10 mouse cellular contexts compared by ENCODE assay signal in the genomic region with DNA sequence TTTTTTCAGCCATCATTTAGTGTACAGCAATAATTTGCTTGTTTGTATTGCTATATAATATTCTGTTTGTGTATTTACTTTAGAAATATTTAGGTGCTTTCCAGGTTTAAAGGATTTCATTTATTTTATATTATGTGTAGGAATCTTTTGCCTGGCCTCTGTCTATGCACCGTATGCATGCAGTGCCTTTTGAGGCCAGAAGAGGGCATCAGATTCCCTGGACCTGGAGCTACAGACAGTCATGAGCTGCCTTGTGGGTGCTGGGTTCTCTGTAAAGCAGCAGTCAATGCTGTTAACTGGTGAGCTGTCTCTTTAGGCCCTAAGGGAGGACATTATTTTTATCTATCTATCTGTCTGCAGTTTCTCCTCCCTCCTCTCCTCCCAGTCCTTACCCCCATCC. TPM values are rescaled to one million over a fixed set of nuclear protein-coding genes. Genes with fewer than 3 reads are reported as not detected.
DNase-seq lines count a peak whose midpoint lies in the region; ATAC-seq and TF ChIP-seq lines count a peak whose summit lies in the region.
"Had no signal": no experiment of that assay in that cellular context is flagged by ENCODE, and none has a peak within 500 bp of the region (broad histone marks: within the 10 kb centered on the region; RNA-seq: fewer than 3 reads in every experiment).

No protein-coding gene starts in this region.

- H3K27me3 ChIP-seq in hindbrain, embryonic 11.5 days (ENCODE audit: control insufficient read depth, insufficient read depth, low read length) = no peaks in the 10 kb centered on the region
- no peaks in the 10 kb centered on the region for H3K27me3 ChIP-seq in hindbrain, embryonic 12.5 days
- H3K27me3 ChIP-seq in midbrain, embryonic 11.5 days (ENCODE audit: control insufficient read depth, insufficient read depth, low read length) = no peaks in the 10 kb centered on the region
- H3K27me3 ChIP-seq: midbrain, embryonic 12.5 days had no signal

- no peak overlapping the region for H3K4me3 ChIP-seq in hindbrain, embryonic 11.5 days (ENCODE audit: low read depth, low read length)
- no peak overlapping the region for H3K4me3 ChIP-seq in hindbrain, embryonic 12.5 days
- H3K4me3 ChIP-seq in ES-E14 (ENCODE audit: insufficient read depth in 1 of 2, low read depth in 1 of 2, low read length in 2 of 2, poor library complexity in 1 of 2, severe bottlenecking in 1 of 2) = no peak overlapping the region
- no peak overlapping the region for H3K4me3 ChIP-seq in midbrain, embryonic 11.5 days (ENCODE audit: low read depth, low read length)
- H3K4me3 ChIP-seq: midbrain, embryonic 12.5 days had no signal

- H3K36me3 ChIP-seq in hindbrain, embryonic 11.5 days (ENCODE audit: control insufficient read depth, insufficient read depth, low read length) = no peaks in the 10 kb centered on the region
- H3K36me3 ChIP-seq in hindbrain, embryonic 12.5 days = no peaks in the 10 kb centered on the region
- no peaks in the 10 kb centered on the region for H3K36me3 ChIP-seq in ES-E14 (ENCODE audit: control insufficient read depth, insufficient read depth, low read length, poor library complexity, severe bottlenecking)
- no peaks in the 10 kb centered on the region for H3K36me3 ChIP-seq in midbrain, embryonic 11.5 days (ENCODE audit: control insufficient read depth, insufficient read depth, low read length)
- H3K36me3 ChIP-seq: midbrain, embryonic 12.5 days had no signal

- no peak overlapping the region for H3K9ac ChIP-seq in hindbrain, embryonic 11.5 days (ENCODE audit: low read depth, low read length)
- H3K9ac ChIP-seq in hindbrain, embryonic 12.5 days = no peak overlapping the region
- H3K9ac ChIP-seq in ES-E14 (ENCODE audit: insufficient read depth, low read depth, low read length, poor library complexity, severe bottlenecking) = no peak overlapping the region
- H3K9ac ChIP-seq in midbrain, embryonic 11.5 days (ENCODE audit: low read length) = no peak overlapping the region
- H3K9ac ChIP-seq: midbrain, embryonic 12.5 days had no signal

- H3K4me2 ChIP-seq in hindbrain, embryonic 11.5 days (replicated peaks; ENCODE audit: low read depth, low read length) = no peak overlapping the region
- no peak overlapping the region for H3K4me2 ChIP-seq in hindbrain, embryonic 12.5 days (replicated peaks)
- no peak overlapping the region for H3K4me2 ChIP-seq in midbrain, embryonic 11.5 days
- H3K4me2 ChIP-seq: midbrain, embryonic 12.5 days had no signal

- no peak overlapping the region for H3K27ac ChIP-seq in hindbrain, embryonic 11.5 days (ENCODE audit: low read depth, low read length)
- no peak overlapping the region for H3K27ac ChIP-seq in hindbrain, embryonic 12.5 days
- no peak overlapping the region for H3K27ac ChIP-seq in ES-E14 (ENCODE audit: insufficient read depth, low read depth, low read length, poor library complexity, severe bottlenecking)
- H3K27ac ChIP-seq in midbrain, embryonic 11.5 days (ENCODE audit: low read depth, low read length) = no peak overlapping the region
- H3K27ac ChIP-seq: midbrain, embryonic 12.5 days had no signal

- 21% methylated on average over 1 of the region's 1 CpGs for WGBS in hindbrain, embryonic 11.5 days
- WGBS in hindbrain, embryonic 12.5 days = 26% methylated on average over 1 of the region's 1 CpGs
- 13% methylated on average over 1 of the region's 1 CpGs for WGBS in midbrain, embryonic 11.5 days

- no peaks in the 10 kb centered on the region for H3K9me3 ChIP-seq in hindbrain, embryonic 11.5 days (ENCODE audit: control insufficient read depth, low read length)
- H3K9me3 ChIP-seq in hindbrain, embryonic 12.5 days (replicated peaks) = no peaks in the 10 kb centered on the region
- H3K9me3 ChIP-seq in ES-E14 (ENCODE audit: control insufficient read depth, insufficient read depth, low read depth, low read length) = no peaks in the 10 kb centered on the region
- no peaks in the 10 kb centered on the region for H3K9me3 ChIP-seq in midbrain, embryonic 11.5 days (ENCODE audit: control insufficient read depth, low read length)
- H3K9me3 ChIP-seq: midbrain, embryonic 12.5 days had no signal

- no peak for ATAC-seq in hindbrain, embryonic 11.5 days (ENCODE audit: low FRiP score)
- ATAC-seq in hindbrain, embryonic 12.5 days (ENCODE audit: low FRiP score) = no peak
- ATAC-seq in common myeloid progenitor, adult 5-6 weeks (replicated peaks; ENCODE audit: low read depth, poor library complexity, severe bottlenecking) = peak; percentile 57
- ATAC-seq in midbrain, embryonic 11.5 days (ENCODE audit: low FRiP score) = no peak

- peak; percentile 68 for DNase-seq in hindbrain, embryonic 11.5 days (ENCODE audit: low spot score)
- DNase-seq in A20 (ENCODE audit: low read depth, low spot score) (peak; percentile 64), ES-E14 (ENCODE audit: low read depth, low spot score) (peak; percentile 52)
- DNase-seq in kidney, postnatal 36 days = peak; percentile 37 to 74
- peak; percentile 68 for DNase-seq in retina, postnatal 1 day
- no peak for DNase-seq in midbrain, embryonic 11.5 days (ENCODE audit: low spot score, missing footprints)

- in situ Hi-C loops in ES-E14 (cut with MboI; ENCODE audit: low sequenced_read_pairs in 2 of 2, unreplicated experiment in 2 of 2) = no loop called here

- no peaks in the 10 kb centered on the region for H3K4me1 ChIP-seq in hindbrain, embryonic 11.5 days (replicated peaks; ENCODE audit: control insufficient read depth, insufficient read depth, low read length)
- H3K4me1 ChIP-seq in hindbrain, embryonic 12.5 days = peaks cover 9% of the 10 kb centered on the region
- H3K4me1 ChIP-seq in ES-E14 (ENCODE audit: control insufficient read depth in 2 of 2, insufficient read depth in 2 of 2, low read length in 2 of 2, poor library complexity in 1 of 2) = no peaks in the 10 kb centered on the region
- no peaks in the 10 kb centered on the region for H3K4me1 ChIP-seq in midbrain, embryonic 11.5 days (ENCODE audit: control insufficient read depth, insufficient read depth, low read length)

TF ChIP-seq in ES-E14, 5 proteins besides CTCF, POLR2A, EP300 and RAD21:
- no peak for TF ChIP-seq CHD2 (IDR thresholded peaks at IDR 0.05; ENCODE audit: low read depth, low read length)
- TF ChIP-seq ZNF384 (IDR thresholded peaks at IDR 0.05; ENCODE audit: low read depth, low read length) = 0 out of 2 replicates have a peak, but pooled peaks have one; percentile 48
- TF ChIP-seq HCFC1 (IDR thresholded peaks at IDR 0.05; ENCODE audit: borderline replicate concordance, insufficient read depth, low read length) = no peak
- TF ChIP-seq ZC3H11A (IDR thresholded peaks at IDR 0.05; ENCODE audit: borderline replicate concordance, low read depth, low read length) = peak; percentile 36; the same call in 1 of the 2 replicates

RNA-seq across cellular contexts. Expression of gene Dyx1c1, which starts 3.0 kb away (rescaled TPM):
- 3.0 and 3.8 TPM in 2 replicates for polyA plus RNA-seq in hindbrain, embryonic 11.5 days (2014; fragmentation: Nextera tagmentation; extraction: Ambion mirVana)
- polyA plus RNA-seq in hindbrain, embryonic 12.5 days (2016; fragmentation: Nextera tagmentation; extraction: Ambion mirVana) = 2.6 and 2.7 TPM in 2 replicates
- total RNA-seq in ES-E14 (2012; rRNA removed) = 1.2 and 1.4 TPM in 2 replicates
- total RNA-seq in common myeloid progenitor, adult 5-6 weeks (2017) = 0.55 TPM in 1 of 2 replicates, not detected in the other
- polyA plus RNA-seq in midbrain, embryonic 11.5 days (2014; fragmentation: Nextera tagmentation; extraction: Ambion mirVana) = 2.2 and 2.6 TPM in 2 replicates

RNA-seq across cellular contexts. Expression of gene Gm44503, which starts 3.1 kb away (rescaled TPM):
- polyA plus RNA-seq in hindbrain, embryonic 11.5 days (2014; fragmentation: Nextera tagmentation; extraction: Ambion mirVana) = 0.37 TPM in 1 of 2 replicates, not detected in the other
- not detected in 2 replicates for polyA plus RNA-seq in hindbrain, embryonic 12.5 days (2016; fragmentation: Nextera tagmentation; extraction: Ambion mirVana)
- total RNA-seq in ES-E14 (2012; rRNA removed) = 0.04 TPM in 1 of 2 replicates, not detected in the other
- 0.18 TPM in 1 of 2 replicates, not detected in the other for total RNA-seq in common myeloid progenitor, adult 5-6 weeks (2017)
- not detected in 2 replicates for polyA plus RNA-seq in midbrain, embryonic 11.5 days (2014; fragmentation: Nextera tagmentation; extraction: Ambion mirVana)
- polyA plus RNA-seq: frontal cortex, adult 2 months; midbrain, embryonic 12.5 days had no signal

RNA-seq across cellular contexts. Expression of gene Ccpg1os, which starts 29.6 kb away (rescaled TPM):
- 26.3 and 28.1 TPM in 2 replicates for polyA plus RNA-seq in hindbrain, embryonic 11.5 days (2014; fragmentation: Nextera tagmentation; extraction: Ambion mirVana)
- polyA plus RNA-seq in hindbrain, embryonic 12.5 days (2016; fragmentation: Nextera tagmentation; extraction: Ambion mirVana) = 26.5 and 27.9 TPM in 2 replicates
- total RNA-seq in ES-E14 (2012; rRNA removed) = 5.1 and 7.1 TPM in 2 replicates
- 11.1 and 13.3 TPM in 2 replicates for total RNA-seq in common myeloid progenitor, adult 5-6 weeks (2017)
- 22.4 and 22.9 TPM in 2 replicates for polyA plus RNA-seq in midbrain, embryonic 11.5 days (2014; fragmentation: Nextera tagmentation; extraction: Ambion mirVana)

RNA-seq across cellular contexts. Expression of gene Ccpg1, which starts 29.7 kb away (rescaled TPM):
- polyA plus RNA-seq in hindbrain, embryonic 11.5 days (2014; fragmentation: Nextera tagmentation; extraction: Ambion mirVana) = 31.2 and 33.6 TPM in 2 replicates
- 38.7 and 44.3 TPM in 2 replicates for polyA plus RNA-seq in hindbrain, embryonic 12.5 days (2016; fragmentation: Nextera tagmentation; extraction: Ambion mirVana)
- total RNA-seq in ES-E14 (2012; rRNA removed) = 31.3 and 45.2 TPM in 2 replicates
- 31.7 and 43.7 TPM in 2 replicates for total RNA-seq in common myeloid progenitor, adult 5-6 weeks (2017)
- polyA plus RNA-seq in midbrain, embryonic 11.5 days (2014; fragmentation: Nextera tagmentation; extraction: Ambion mirVana) = 24.9 and 26.9 TPM in 2 replicates

RNA-seq across cellular contexts. Expression of gene Pygo1, which starts 30.1 kb away (rescaled TPM):
- polyA plus RNA-seq in hindbrain, embryonic 11.5 days (2014; fragmentation: Nextera tagmentation; extraction: Ambion mirVana) = 11.5 and 12.4 TPM in 2 replicates
- polyA plus RNA-seq in hindbrain, embryonic 12.5 days (2016; fragmentation: Nextera tagmentation; extraction: Ambion mirVana) = 14.2 and 15.0 TPM in 2 replicates
- total RNA-seq in ES-E14 (2012; rRNA removed) = 0.42 and 0.58 TPM in 2 replicates
- total RNA-seq in common myeloid progenitor, adult 5-6 weeks (2017) = not detected in 2 replicates
- polyA plus RNA-seq in midbrain, embryonic 11.5 days (2014; fragmentation: Nextera tagmentation; extraction: Ambion mirVana) = 10.1 and 10.8 TPM in 2 replicates
